Mouse (Mus musculus) embryonic facial prominence, embryonic 13.5 days (tissue): ENCODE measurements around the gene Lix1. TPM values are rescaled to one million over a fixed set of nuclear protein-coding genes. Genes with fewer than 3 reads are reported as not detected.

ENCODE experiments used
- ATAC-seq: fragments of 200-750 bp; cut with Nextera tagmentation; 2 replicates; pipeline ENCODE4 v1.8.0; 2017; ENCODE audit warnings: low read depth; ENCODE audit not compliant: insufficient number of reproducible peaks, insufficient read depth, low FRiP score, low TSS enrichment
- H3K27ac ChIP-seq: fragments of 300-500 bp; sonication (generic); 2 replicates; pipeline ENCODE4 v1.5.1; 2015; ENCODE audit warnings: moderate library complexity, mild to moderate bottlenecking, inconsistent platforms
- H3K27me3 ChIP-seq: fragments of 300-500 bp; sonication (generic); 2 replicates; pipeline ENCODE4 v1.6.1; 2015; ENCODE audit warnings: mild to moderate bottlenecking, inconsistent platforms
- H3K36me3 ChIP-seq: fragments of 300-500 bp; sonication (generic); 2 replicates; pipeline ENCODE4 v1.6.1; 2015; ENCODE audit warnings: mild to moderate bottlenecking, inconsistent platforms
- H3K4me1 ChIP-seq: fragments of 300-500 bp; sonication (generic); 2 replicates; pipeline ENCODE4 v1.6.1; 2015; ENCODE audit warnings: inconsistent platforms
- H3K4me2 ChIP-seq: fragments of 300-500 bp; sonication (generic); 2 replicates; pipeline ENCODE4 v1.6.1; 2015; ENCODE audit warnings: moderate library complexity, mild to moderate bottlenecking, inconsistent platforms
- H3K4me3 ChIP-seq: fragments of 300-500 bp; sonication (generic); 2 replicates; pipeline ENCODE4 v1.5.1; 2015; ENCODE audit warnings: mild to moderate bottlenecking, inconsistent platforms
- H3K9ac ChIP-seq: fragments of 300-500 bp; sonication (generic); 2 replicates; pipeline ENCODE4 v1.6.1; 2015; ENCODE audit warnings: mild to moderate bottlenecking, inconsistent platforms
- H3K9me3 ChIP-seq: fragments of 300-500 bp; sonication (generic); 2 replicates; pipeline ENCODE4 v1.6.1; 2016; ENCODE audit warnings: inconsistent platforms
- WGBS: fragments of 180-500 bp; shearing (Covaris S2); methylation state at CpG from one replicate; pipeline ENCODE4 v1.1.7; 2015; ENCODE audit warnings: mixed read lengths; 5-methylcytosine and 5-hydroxymethylcytosine counted together
- polyA plus RNA-seq: library from polyadenylated mRNA; unstranded; fragments of >200 nt; fragmentation: Nextera tagmentation; extraction: Ambion mirVana; gene quantifications from 2 replicates; pipeline ENCODE4 v1.2.1, GENCODE M21; 2015

Lix1 gene
- polyA plus RNA-seq, 1 experiment from 2014 or later: 46.4 TPM

DNA sequence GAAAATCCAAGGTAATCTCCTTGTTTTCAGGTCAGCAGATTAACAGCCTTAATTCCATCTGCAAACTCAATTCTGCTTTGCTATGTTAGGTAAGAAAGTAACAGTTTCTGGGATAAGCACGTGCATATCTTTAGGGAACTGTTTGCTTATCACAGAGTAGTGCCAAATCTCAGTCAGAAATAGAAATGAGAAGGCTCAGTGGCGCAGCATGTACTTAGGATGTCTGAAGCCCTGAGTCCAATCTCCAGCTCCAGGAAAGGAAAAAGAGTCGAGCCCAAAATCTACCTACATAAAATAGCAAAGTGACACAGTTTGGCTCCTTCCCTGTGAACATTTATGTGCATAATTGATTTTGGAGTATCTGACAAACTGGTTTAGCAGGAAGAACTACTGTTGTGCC is 96.8 kb downstream of the Lix1 start:
- Histone ChIP-seq H3K4me2 (no peak overlapping the region), H3K36me3 (no peaks in the 10 kb centered on the region), H3K27ac (peak overlapping the region; percentile 55; the same call in 1 of the 2 replicates), H3K4me1 (peaks cover 10% of the 10 kb centered on the region; the same call in 1 of the 2 replicates), H3K4me3 (no peak overlapping the region), H3K9me3 (no peaks in the 10 kb centered on the region), H3K27me3 (no peaks in the 10 kb centered on the region), H3K9ac (no peak overlapping the region)
- no peak for ATAC-seq
- 49% methylated on average over 3 of the region's 3 CpGs for WGBS

DNA sequence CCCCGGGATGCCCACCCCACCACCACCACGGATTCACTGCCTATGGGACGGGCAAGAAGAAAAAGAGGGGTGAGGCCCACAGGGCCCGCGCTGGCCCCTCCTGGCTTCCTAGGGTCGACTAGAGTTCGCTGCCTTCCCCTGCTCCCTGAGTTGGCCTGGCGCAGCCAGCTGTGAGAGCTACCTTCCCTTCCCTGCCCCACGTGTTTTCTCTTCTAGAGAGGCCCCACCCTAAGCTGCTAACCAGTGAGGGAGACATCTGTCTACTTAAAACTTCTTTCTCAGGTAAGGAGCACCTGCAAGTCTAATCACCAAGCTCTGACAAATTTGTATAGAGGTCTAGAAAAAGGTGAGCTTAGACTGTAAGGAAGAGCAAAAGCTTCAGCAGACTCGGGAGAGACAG is 104.2 kb downstream of the Lix1 start:
- Histone ChIP-seq H3K4me3 (no peak overlapping the region), H3K27me3 (no peaks in the 10 kb centered on the region), H3K27ac (no peak overlapping the region), H3K36me3 (no peaks in the 10 kb centered on the region), H3K9ac (no peak overlapping the region), H3K9me3 (no peaks in the 10 kb centered on the region), H3K4me1 (no peaks in the 10 kb centered on the region), H3K4me2 (no peak overlapping the region)
- ATAC-seq: no peak
- WGBS: 87% methylated on average over 10 of the region's 10 CpGs

Other genes starting within 250 kb of the Lix1 start
- gene Riok2, start 28.4 kb upstream of the Lix1 start, polyA plus RNA-seq: 31.4 and 33.9 TPM in 2 replicates
- 11.5 and 13.3 TPM in 2 replicates for gene Lnpep, start 222.4 kb downstream of the Lix1 start, polyA plus RNA-seq